Comparison of ENCODE assay signal across 10 mouse cellular contexts in genomic region chr1:85969519-85969918, GRCm38 (mm10). TPM values are rescaled to one million over a fixed set of nuclear protein-coding genes. Genes with fewer than 3 reads are reported as not detected.
DNase-seq lines count a peak whose midpoint lies in the region; ATAC-seq lines count a peak whose summit lies in the region.
"Had no signal": no experiment of that assay in that cellular context is flagged by ENCODE, and none has a peak within 500 bp of the region (broad histone marks: within the 10 kb centered on the region; RNA-seq: fewer than 3 reads in every experiment).

No protein-coding gene starts in this region.

- ATAC-seq in erythroblast, adult 5-6 weeks (replicated peaks; ENCODE audit: low FRiP score, poor library complexity, severe bottlenecking), result no peak

- peak; percentile 54 for DNase-seq in layer of hippocampus, adult 11-12 months (ENCODE audit: low spot score)
- DNase-seq in layer of hippocampus, adult 9-10 months (ENCODE audit: low spot score), result no peak
- peak; percentile 12 for DNase-seq in MN1 (ENCODE audit: low spot score)
- peak; percentile 52 for DNase-seq in brain, adult 2 months (ENCODE audit: low read depth, low spot score)
- DNase-seq in layer of hippocampus, postnatal 10 days (ENCODE audit: low spot score in 2 of 2), result peak; percentile 63 to 68
- DNase-seq in yolk sac, embryonic 10.5 days (ENCODE audit: low spot score), result no peak
- DNase-seq: adrenal gland, postnatal 14 days had no signal

RNA-seq across cellular contexts. Expression of gene Gpr55, which starts 8.7 kb away (rescaled TPM):
- total RNA-seq in layer of hippocampus, postnatal 10 days (2021), result under 1 TPM; 0.09 to 0.16 TPM
- not detected in 2 replicates for total RNA-seq in erythroblast, adult 5-6 weeks (2015; ENCODE audit: low replicate concordance)
- 0.34 TPM in 1 of 2 replicates, not detected in the other for total RNA-seq in erythroblast, adult 5-6 weeks (2017; ENCODE audit: low replicate concordance)
- total RNA-seq: layer of hippocampus, postnatal 36 days had no signal

RNA-seq across cellular contexts. Expression of gene 4933407L21Rik, which starts 41.2 kb away (rescaled TPM):
- 1 to 10 TPM; 4.6 to 4.9 TPM for total RNA-seq in layer of hippocampus, postnatal 10 days (2021)
- not detected in 2 replicates for total RNA-seq in erythroblast, adult 5-6 weeks (2015; ENCODE audit: low replicate concordance)
- not detected in 2 replicates for total RNA-seq in erythroblast, adult 5-6 weeks (2017; ENCODE audit: low replicate concordance)

RNA-seq across cellular contexts. Expression of gene Spata3, which starts 47.1 kb away (rescaled TPM):
- 1 to 10 TPM; 1.2 to 1.8 TPM for total RNA-seq in layer of hippocampus, postnatal 10 days (2021)
- total RNA-seq in erythroblast, adult 5-6 weeks (2015; ENCODE audit: low replicate concordance), result not detected in 2 replicates
- total RNA-seq in erythroblast, adult 5-6 weeks (2017; ENCODE audit: low replicate concordance), result not detected in 2 replicates
- total RNA-seq: adrenal gland, postnatal 14 days; ES-E14 had no signal

Comparison
In these comparisons a context has a peak if more than half of its experiments do, and no peak if none do; other contexts are left out.
1. DNase-seq: peak in layer of hippocampus, adult 11-12 months (single experiment), MN1 (single experiment), brain, adult 2 months (single experiment) and layer of hippocampus, postnatal 10 days (2 of 2); none in layer of hippocampus, adult 9-10 months (single experiment) and yolk sac, embryonic 10.5 days (single experiment).
2. RNA of gene 4933407L21Rik, which starts 41.2 kb away (total RNA-seq): 4.6 to 4.9 TPM in layer of hippocampus, postnatal 10 days; not detected in erythroblast, adult 5-6 weeks; every median in the first group is over 4 times any median in the second.